Mouse (Mus musculus): ENCODE results near the gene BC025920.

GRCm38 (mm10) chr10:81644716-81645115 lies 38.6 kb downstream of the BC025920 start:
- TF ChIP-seq CTCF (IDR thresholded peaks at IDR 0.05; ENCODE audit: low read depth, low read length), result no peak
- TF ChIP-seq POLR2A (IDR thresholded peaks at IDR 0.05; ENCODE audit: extremely low read depth, insufficient read depth, low read length), result no peak

Data from liver, adult 2 months (tissue).